ENCODE assay signal across 15 mouse cellular contexts in genomic region chr7:101041977-101042749, GRCm38 (mm10). TPM values are rescaled to one million over a fixed set of nuclear protein-coding genes. Genes with fewer than 3 reads are reported as not detected.
DNase-seq lines count a peak whose midpoint lies in the region; ATAC-seq lines count a peak whose summit lies in the region.
"Had no signal": no experiment of that assay in that cellular context is flagged by ENCODE, and none has a peak within 500 bp of the region (broad histone marks: within the 10 kb centered on the region; RNA-seq: fewer than 3 reads in every experiment).

No protein-coding gene starts in this region.

- ATAC-seq in hindbrain, embryonic 16.5 days: no peak
- ATAC-seq in liver, embryonic 16.5 days (ENCODE audit: low read depth): peak; percentile 78
- ATAC-seq: hindbrain, postnatal 0 days had no signal

- H3K4me1 ChIP-seq in hindbrain, embryonic 10.5 days (replicated peaks): peaks cover 13% of the 10 kb centered on the region; the same call in 1 of the 2 replicates
- no peaks in the 10 kb centered on the region for H3K4me1 ChIP-seq in hindbrain, embryonic 16.5 days (ENCODE audit: control insufficient read depth, insufficient read depth, low read depth, low read length)
- H3K4me1 ChIP-seq in liver, embryonic 16.5 days (ENCODE audit: control insufficient read depth, low read depth, low read length): peaks cover 3% of the 10 kb centered on the region

- H3K27ac ChIP-seq in hindbrain, embryonic 10.5 days: peak overlapping the region; percentile 16
- H3K27ac ChIP-seq in hindbrain, embryonic 16.5 days (ENCODE audit: low read depth, low read length): no peak overlapping the region
- no peak overlapping the region for H3K27ac ChIP-seq in liver, embryonic 16.5 days (ENCODE audit: low read length)
- H3K27ac ChIP-seq: hindbrain, postnatal 0 days had no signal

- H3K9me3 ChIP-seq in hindbrain, embryonic 10.5 days: no peaks in the 10 kb centered on the region
- no peaks in the 10 kb centered on the region for H3K9me3 ChIP-seq in hindbrain, embryonic 16.5 days (ENCODE audit: control insufficient read depth, low read length)
- no peaks in the 10 kb centered on the region for H3K9me3 ChIP-seq in liver, embryonic 16.5 days (replicated peaks; ENCODE audit: control insufficient read depth, low read length)

- no peak overlapping the region for H3K4me3 ChIP-seq in hindbrain, embryonic 10.5 days
- no peak overlapping the region for H3K4me3 ChIP-seq in hindbrain, embryonic 16.5 days (ENCODE audit: low read length)
- no peak overlapping the region for H3K4me3 ChIP-seq in liver, embryonic 16.5 days (ENCODE audit: low read depth, low read length)

- no peak overlapping the region for H3K9ac ChIP-seq in hindbrain, embryonic 16.5 days (ENCODE audit: low read depth, low read length)
- H3K9ac ChIP-seq in liver, embryonic 16.5 days (ENCODE audit: low read depth, low read length): no peak overlapping the region

- H3K36me3 ChIP-seq in hindbrain, embryonic 10.5 days: no peaks in the 10 kb centered on the region
- no peaks in the 10 kb centered on the region for H3K36me3 ChIP-seq in hindbrain, embryonic 16.5 days (ENCODE audit: control insufficient read depth, insufficient read depth, low read length)
- H3K36me3 ChIP-seq in liver, embryonic 16.5 days (ENCODE audit: control insufficient read depth, insufficient read depth): no peaks in the 10 kb centered on the region

- H3K4me2 ChIP-seq in hindbrain, embryonic 16.5 days (ENCODE audit: low read length): no peak overlapping the region
- H3K4me2 ChIP-seq in liver, embryonic 16.5 days (ENCODE audit: low read depth, low read length): no peak overlapping the region

- no peak for DNase-seq in hindbrain, embryonic 10.5 days (ENCODE audit: low spot score)
- peak; percentile 99 for DNase-seq in 416B (ENCODE audit: low read depth)
- peak; percentile 32 for DNase-seq in T-cell, adult 2 months (ENCODE audit: low spot score)
- DNase-seq in thymus, postnatal 14 days: no peak
- DNase-seq in adrenal gland, postnatal 36 days: no peak
- no peak for DNase-seq in left cerebral cortex, adult 8-10 months (ENCODE audit: low spot score in 2 of 2)
- DNase-seq: adrenal gland, postnatal 10 days; cerebellum, adult 2 months; layer of hippocampus, postnatal 36 days; lung, postnatal 14 days; right cerebral cortex, postnatal 14 days; thymus, adult 18-20 months had no signal

- H3K27me3 ChIP-seq in hindbrain, embryonic 10.5 days (ENCODE audit: insufficient read depth, poor library complexity, severe bottlenecking): 0 out of 2 replicates have a peak, but pooled peaks cover 4% of the 10 kb centered on the region
- no peaks in the 10 kb centered on the region for H3K27me3 ChIP-seq in hindbrain, embryonic 16.5 days (replicated peaks; ENCODE audit: control insufficient read depth, insufficient read depth, low read length)
- no peaks in the 10 kb centered on the region for H3K27me3 ChIP-seq in liver, embryonic 16.5 days (ENCODE audit: control insufficient read depth, insufficient read depth, low read depth, low read length)

- WGBS in hindbrain, embryonic 10.5 days: 64% methylated on average over 5 of the region's 5 CpGs
- 62% methylated on average over 5 of the region's 5 CpGs for WGBS in hindbrain, embryonic 16.5 days
- 15% methylated on average over 5 of the region's 5 CpGs for WGBS in liver, embryonic 16.5 days (ENCODE audit: insufficient replicate concordance)

RNA-seq across cellular contexts. Expression of gene P2ry2, which starts 29.5 kb away (rescaled TPM):
- polyA plus RNA-seq in hindbrain, embryonic 10.5 days (2016; fragmentation: Nextera tagmentation; extraction: Ambion mirVana): 0.86 and 0.89 TPM in 2 replicates
- 0.32 and 0.64 TPM in 2 replicates for polyA plus RNA-seq in hindbrain, embryonic 16.5 days (2015; fragmentation: Nextera tagmentation; extraction: Ambion mirVana)
- polyA plus RNA-seq in liver, embryonic 16.5 days (2015; fragmentation: Nextera tagmentation; extraction: Ambion mirVana): 2.2 and 3.2 TPM in 2 replicates
- total RNA-seq in adrenal gland, postnatal 36 days (2021): 1 to 10 TPM; 1.7 to 2.2 TPM
- total RNA-seq in left cerebral cortex, adult 8-10 months (2022): 1 to 10 TPM; 1.1 to 1.6 (median 1.3) TPM

RNA-seq across cellular contexts. Expression of gene Fchsd2, which starts 50.5 kb away (rescaled TPM):
- 18.5 and 20.9 TPM in 2 replicates for polyA plus RNA-seq in hindbrain, embryonic 10.5 days (2016; fragmentation: Nextera tagmentation; extraction: Ambion mirVana)
- polyA plus RNA-seq in hindbrain, embryonic 16.5 days (2015; fragmentation: Nextera tagmentation; extraction: Ambion mirVana): 36.5 and 41.1 TPM in 2 replicates
- polyA plus RNA-seq in liver, embryonic 16.5 days (2015; fragmentation: Nextera tagmentation; extraction: Ambion mirVana): 4.9 and 5.9 TPM in 2 replicates
- total RNA-seq in adrenal gland, postnatal 36 days (2021): 10 to 100 TPM; 21.2 to 23.2 TPM
- total RNA-seq in left cerebral cortex, adult 8-10 months (2022): 10 to 100 TPM; 44.1 to 47.7 (median 46.5) TPM

Comparison
In these comparisons a context has a peak if more than half of its experiments do, and no peak if none do; other contexts are left out.
1. DNase-seq: peak in 416B (single experiment) and T-cell, adult 2 months (single experiment); none in hindbrain, embryonic 10.5 days (single experiment), thymus, postnatal 14 days (single experiment), adrenal gland, postnatal 36 days (0 of 2) and left cerebral cortex, adult 8-10 months (0 of 2).